Mouse (Mus musculus) Patski (cell line): Measurements from ENCODE around the gene Pgap3. TPM values are rescaled to one million over a fixed set of nuclear protein-coding genes. Genes with fewer than 3 reads are reported as not detected.

Source experiments
- ATAC-seq: fragments of 100-300 bp; one replicate; pipeline ENCODE4 v1.8.0; 2021
- CTCF ChIA-PET: fragments of 350-600 bp; sonication (Branson Sonifier 250); formaldehyde crosslinking; loops from one replicate; lab custom pipeline; 2022; ENCODE audit warnings: inconsistent platforms; lab: Charles Lee
- POLR2A ChIA-PET: fragments of 350-600 bp; sonication (Branson Sonifier 250); formaldehyde crosslinking; loops from one replicate; lab custom pipeline; 2022; ENCODE audit warnings: antibody characterized with exemption, inconsistent platforms; lab: Charles Lee
- DNase-seq: peaks from one replicate; pipeline ENCODE4 v3.0.0-alpha.2; 2011; ENCODE audit warnings: low read depth, low spot score
- H3K27me3 ChIP-seq: fragments of 371-371 bp; one replicate; pipeline ENCODE4 v1.5.1; 2021
- CTCF ChIP-seq: fragments of 100-300 bp; IDR thresholded peaks from one replicate; pipeline ENCODE4 v1.5.1; 2021
- in situ Hi-C: fragments of 300-500 bp; cut with MboI; formaldehyde crosslinking; loops from 3 replicates; pipeline ENCODE4 v1.11.1; 2018; ENCODE audit warnings: low pct_unique_long_range_greater_than_20kb, mixed read lengths
- polyA plus RNA-seq: library from polyadenylated mRNA; unstranded; gene quantifications from one replicate; pipeline ENCODE4 v1.2.3, GENCODE M21; 2021

The Pgap3 gene
- polyA plus RNA-seq, 1 experiment from 2014 or later: 9.9 TPM

GRCm38 (mm10) chr11:98363817-98364216 lies 36.5 kb downstream of the Pgap3 start:
- in situ Hi-C loops: no loop called here
- ChIA-PET POLR2A (interaction anchor here (0.6 to 1.2 kb wide), 2 partner anchors 9 to 48 kb away, joined by 3 to 5 read pairs; no protein-coding TSS in a partner anchor), CTCF (interaction anchor here (4.3 to 5.6 kb wide), 2 partner anchors 8 to 21 kb away, joined by 25 to 29 read pairs; no protein-coding TSS in a partner anchor)
- H3K27me3 ChIP-seq: no peaks in the 10 kb centered on the region
- no peak for TF ChIP-seq CTCF
- no peak for DNase-seq
- no peak for ATAC-seq

DNA sequence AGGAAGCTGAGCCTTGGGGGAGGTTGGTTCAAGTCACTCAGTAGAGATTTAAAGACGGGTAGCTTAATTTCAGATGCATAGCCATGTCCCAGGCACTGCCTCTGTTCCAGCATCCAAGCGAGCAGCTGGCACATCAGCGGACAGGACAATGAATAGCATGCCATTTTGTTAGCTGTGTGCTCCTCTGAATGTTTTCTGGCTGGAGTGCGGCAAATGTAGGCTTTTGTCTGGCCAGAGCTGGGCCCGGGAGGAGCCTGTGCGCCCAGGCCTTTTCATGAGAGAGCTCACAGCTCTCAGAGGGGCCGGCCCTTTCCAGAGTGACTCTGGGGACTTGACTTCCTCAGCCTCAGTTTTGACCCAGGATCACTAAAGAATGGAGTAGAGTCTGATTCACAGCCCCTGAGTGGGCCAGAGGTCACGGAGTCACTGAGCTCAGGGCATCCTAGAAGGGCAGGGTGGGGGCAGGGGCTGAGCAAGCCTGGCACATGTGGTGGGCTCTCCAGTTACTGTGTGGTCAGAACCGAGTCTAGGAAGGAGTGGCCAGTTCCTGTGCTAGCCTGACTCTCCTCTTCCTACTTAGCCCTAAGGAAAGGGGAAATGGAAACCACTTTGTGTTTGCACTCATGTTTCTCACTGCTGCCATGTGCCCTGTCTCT lies 39.3 kb downstream of the Pgap3 start:
- ATAC-seq (no peak), DNase-seq (no peak)
- in situ Hi-C loops: no loop called here
- no peaks in the 10 kb centered on the region for H3K27me3 ChIP-seq
- POLR2A ChIA-PET: interaction anchor here (0.5 kb wide), 1 partner anchor 18 kb away, joined by 3 read pairs; no protein-coding TSS in a partner anchor
- TF ChIP-seq CTCF: no peak
- CTCF ChIA-PET: interaction anchor here (1.3 to 5.6 kb wide), 4 partner anchors 11 to 28 kb away, joined by 3 to 29 read pairs (median 4); no protein-coding TSS in a partner anchor

GRCm38 (mm10) chr11:98358161-98359083 lies 41.9 kb downstream of the Pgap3 start, which contains the start of gene Stard3:
Gene Stard3 (plus strand): TSS chr11:98358368.
- DNase-seq (no peak), ATAC-seq (peak; percentile 47)
- ChIA-PET CTCF (interaction anchor here (0.6 to 7.2 kb wide), 3 partner anchors 14 to 25 kb away, joined by 3 to 75 read pairs (median 5); partner anchors contain the start of gene Tcap), POLR2A (interaction anchor here (0.9 to 1.8 kb wide), 5 partner anchors 9 to 16 kb away, joined by 3 to 10 read pairs (median 5); partner anchors contain the start of gene Ppp1r1b)
- no peaks in the 10 kb centered on the region for H3K27me3 ChIP-seq
- TF ChIP-seq CTCF: no peak
- in situ Hi-C loops: no loop called here

DNA sequence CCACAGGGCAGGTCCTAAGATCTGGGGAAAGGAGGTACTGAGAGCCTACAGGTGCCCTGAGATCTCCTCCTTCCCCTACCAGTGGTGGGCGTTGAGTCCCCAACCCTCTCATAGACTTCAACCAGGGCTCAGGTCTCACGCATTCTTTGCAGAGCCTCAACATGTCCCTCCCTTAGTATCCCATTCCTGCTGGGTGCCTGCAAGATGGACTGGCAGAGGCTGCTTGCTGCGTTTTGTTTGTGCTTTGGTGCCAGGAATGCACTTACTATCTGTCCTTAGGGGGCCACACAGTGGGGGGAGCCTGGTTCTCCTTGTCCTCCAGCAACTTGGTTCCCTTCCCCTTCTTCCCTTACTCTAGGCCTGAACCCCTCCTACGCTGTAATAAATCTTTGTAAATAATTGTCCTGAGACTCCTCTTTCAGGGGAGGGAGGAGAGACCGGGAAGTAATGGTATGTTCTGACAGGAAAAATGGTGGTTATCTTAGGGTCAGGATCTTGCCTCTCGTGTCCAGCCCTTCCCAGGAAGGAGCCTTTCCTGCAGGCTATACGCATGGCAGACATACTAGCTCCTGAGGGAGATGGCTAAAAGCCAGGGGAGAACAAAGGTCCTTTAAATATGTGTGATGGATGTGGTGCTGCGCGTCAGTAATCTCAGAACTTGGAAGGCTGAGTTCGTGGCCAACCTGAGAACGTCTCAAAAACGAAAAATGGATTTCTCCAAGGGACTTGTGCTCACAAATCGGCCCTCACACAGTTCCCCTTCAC lies 42.7 kb downstream of the Pgap3 start:
- no peak for TF ChIP-seq CTCF
- ChIA-PET CTCF (interaction anchor here (1.5 to 7.2 kb wide), 2 partner anchors 14 kb away, joined by 5 to 75 read pairs; no protein-coding TSS in a partner anchor), POLR2A (interaction anchor here (0.9 to 1.8 kb wide), 5 partner anchors 9 to 15 kb away, joined by 3 to 10 read pairs (median 5); partner anchors contain the start of gene Ppp1r1b)
- DNase-seq (no peak), ATAC-seq (no peak)
- in situ Hi-C loops: no loop called here
- no peaks in the 10 kb centered on the region for H3K27me3 ChIP-seq

GRCm38 (mm10) chr11:98356625-98357394 lies 43.5 kb downstream of the Pgap3 start:
- ChIA-PET POLR2A (interaction anchor here (0.6 to 1.1 kb wide), 4 partner anchors 16 to 212 kb away, joined by 3 to 13 read pairs (median 4); no protein-coding TSS in a partner anchor), CTCF (interaction anchor here (0.7 to 7.2 kb wide), 4 partner anchors 8 to 19 kb away, joined by 3 to 75 read pairs (median 4); no protein-coding TSS in a partner anchor)
- ATAC-seq: no peak
- in situ Hi-C loops: no loop called here
- TF ChIP-seq CTCF: no peak
- H3K27me3 ChIP-seq: no peaks in the 10 kb centered on the region
- DNase-seq: no peak

- ChIA-PET CTCF (interaction anchor here (0.7 to 7.2 kb wide), 5 partner anchors 9 to 89 kb away, joined by 3 to 75 read pairs (median 3); no protein-coding TSS in a partner anchor), POLR2A (interaction anchor here (0.6 to 1.1 kb wide), 5 partner anchors 13 to 194 kb away, joined by 3 to 5 read pairs (median 3); no protein-coding TSS in a partner anchor)
- in situ Hi-C loops: no loop called here
- no peak for TF ChIP-seq CTCF
- H3K27me3 ChIP-seq: no peaks in the 10 kb centered on the region
- ATAC-seq (no peak), DNase-seq (no peak)
These were observed 44.5 kb downstream of the Pgap3 start for GRCm38 (mm10) chr11:98355732-98356299.

- TF ChIP-seq CTCF: no peak
- ChIA-PET POLR2A (interaction anchor here (0.6 kb wide), 1 partner anchor 9 kb away, joined by 3 read pairs; no protein-coding TSS in a partner anchor), CTCF (interaction anchor here (1.2 to 7.2 kb wide), 2 partner anchors 11 to 88 kb away, joined by 3 to 75 read pairs; no protein-coding TSS in a partner anchor)
- no peak for DNase-seq
- no peaks in the 10 kb centered on the region for H3K27me3 ChIP-seq
- ATAC-seq: no peak
- in situ Hi-C loops: no loop called here
These were observed 45.8 kb downstream of the Pgap3 start for GRCm38 (mm10) chr11:98354445-98354844.

DNA sequence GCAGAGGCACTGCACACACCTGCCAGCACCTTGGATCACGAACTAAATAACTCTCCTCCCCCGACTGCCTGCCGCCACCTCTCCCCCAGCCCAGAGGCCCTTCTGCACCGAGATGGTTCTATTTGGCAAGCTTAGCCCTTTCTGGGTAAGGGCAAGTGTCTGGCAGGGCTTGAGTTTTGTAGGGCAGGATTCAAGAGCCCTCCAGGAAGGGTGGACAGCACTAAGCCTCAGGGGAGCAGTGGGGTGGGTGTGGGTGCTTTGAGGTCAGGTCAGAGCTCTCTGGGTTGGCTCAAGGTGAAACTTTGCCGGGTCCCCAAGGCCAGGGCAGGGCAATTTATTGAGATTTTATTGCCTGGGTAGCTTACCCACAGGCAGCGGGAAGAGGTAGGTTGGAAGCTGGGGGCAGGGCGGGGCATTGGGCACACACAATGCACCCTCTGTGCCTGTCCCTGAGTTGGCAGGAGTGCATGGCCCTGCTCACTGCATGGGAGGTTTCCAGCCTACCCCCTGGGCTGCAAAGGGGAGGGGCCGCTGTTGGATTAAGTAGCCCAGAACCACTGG lies 46.6 kb downstream of the Pgap3 start:
- no peak for TF ChIP-seq CTCF
- no peaks in the 10 kb centered on the region for H3K27me3 ChIP-seq
- ChIA-PET POLR2A (no interaction called here), CTCF (interaction anchor here (0.8 to 7.2 kb wide), 2 partner anchors 10 to 14 kb away, joined by 3 to 75 read pairs; no protein-coding TSS in a partner anchor)
- in situ Hi-C loops: no loop called here
- no peak for DNase-seq
- ATAC-seq: peak; percentile 46
